Mouse (Mus musculus) NIH3T3 (cell line): ENCODE results near the gene Fndc9.
A peak's percentile ranks its signal among the peaks of the same experiment; 100 is the strongest.

Source experiments
- DNase-seq: peaks from one replicate; pipeline ENCODE4 v3.0.0-alpha.2; 2012; ENCODE audit warnings: low read depth

The Fndc9 gene

GRCm38 (mm10) chr11:46235334-46235733, at the start of gene Fndc9:
Gene Fndc9, plus strand, starts transcription at chr11:46235531.
- no peak for DNase-seq

DNA sequence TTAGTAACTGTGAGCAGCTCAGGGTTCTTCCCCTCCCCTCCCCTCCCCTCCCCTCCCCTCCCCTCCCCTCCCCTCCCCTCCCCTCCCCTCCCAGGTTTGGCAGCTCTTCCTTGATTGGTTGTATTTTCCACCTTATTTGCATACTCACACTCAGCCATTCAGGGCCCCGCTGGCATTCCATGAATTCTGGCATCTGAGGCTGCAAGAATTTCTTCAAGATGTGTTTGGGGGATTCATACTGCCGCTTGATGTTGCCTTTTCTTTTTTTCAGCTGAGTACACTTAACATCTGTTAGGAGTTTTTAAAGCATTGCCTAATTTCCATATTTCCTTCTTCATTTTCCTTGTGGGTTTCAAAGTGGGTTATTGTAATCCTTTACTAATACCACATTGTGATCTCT, 47.0 kb upstream of the Fndc9 start:
- DNase-seq = no peak

DNA sequence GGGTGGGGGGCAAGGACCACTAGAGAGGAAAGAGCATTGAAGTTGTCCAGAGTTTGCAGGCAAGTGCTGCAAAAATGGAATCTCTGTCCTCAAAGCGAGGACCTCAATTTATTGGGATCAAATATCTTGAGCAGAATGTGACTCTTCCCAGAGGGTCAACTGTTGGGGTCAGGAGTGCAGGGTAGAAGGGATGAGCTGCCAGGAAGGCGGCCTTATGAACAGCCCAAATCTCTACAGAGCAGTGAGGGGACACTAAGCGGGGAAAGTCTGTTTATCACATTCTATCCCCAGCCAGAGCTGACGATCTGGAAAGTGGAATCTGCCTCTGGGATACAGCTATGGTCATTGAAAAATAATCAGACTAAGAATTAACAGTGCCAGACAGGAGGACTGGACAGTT, 41.2 kb upstream of the Fndc9 start:
- DNase-seq = no peak

DNA sequence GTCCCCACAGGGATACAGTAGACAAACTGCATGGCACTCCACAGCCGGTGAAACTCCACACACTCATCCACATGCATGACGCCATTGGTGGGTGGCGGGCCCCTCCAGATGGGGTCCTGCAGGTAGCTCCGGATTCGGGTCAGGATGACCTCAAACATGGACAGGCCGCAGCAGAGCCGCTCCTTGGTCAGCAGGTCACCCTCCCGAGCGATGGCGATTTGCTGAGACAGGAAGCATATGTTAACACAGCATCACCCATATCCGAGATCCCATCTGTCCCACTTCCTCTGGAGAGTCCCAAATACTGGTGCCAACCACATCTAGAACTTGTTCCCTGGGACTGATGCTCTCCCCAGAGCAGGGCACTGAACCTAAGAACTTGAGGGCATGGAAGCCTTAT, 34.7 kb upstream of the Fndc9 start:
- DNase-seq = no peak

DNA sequence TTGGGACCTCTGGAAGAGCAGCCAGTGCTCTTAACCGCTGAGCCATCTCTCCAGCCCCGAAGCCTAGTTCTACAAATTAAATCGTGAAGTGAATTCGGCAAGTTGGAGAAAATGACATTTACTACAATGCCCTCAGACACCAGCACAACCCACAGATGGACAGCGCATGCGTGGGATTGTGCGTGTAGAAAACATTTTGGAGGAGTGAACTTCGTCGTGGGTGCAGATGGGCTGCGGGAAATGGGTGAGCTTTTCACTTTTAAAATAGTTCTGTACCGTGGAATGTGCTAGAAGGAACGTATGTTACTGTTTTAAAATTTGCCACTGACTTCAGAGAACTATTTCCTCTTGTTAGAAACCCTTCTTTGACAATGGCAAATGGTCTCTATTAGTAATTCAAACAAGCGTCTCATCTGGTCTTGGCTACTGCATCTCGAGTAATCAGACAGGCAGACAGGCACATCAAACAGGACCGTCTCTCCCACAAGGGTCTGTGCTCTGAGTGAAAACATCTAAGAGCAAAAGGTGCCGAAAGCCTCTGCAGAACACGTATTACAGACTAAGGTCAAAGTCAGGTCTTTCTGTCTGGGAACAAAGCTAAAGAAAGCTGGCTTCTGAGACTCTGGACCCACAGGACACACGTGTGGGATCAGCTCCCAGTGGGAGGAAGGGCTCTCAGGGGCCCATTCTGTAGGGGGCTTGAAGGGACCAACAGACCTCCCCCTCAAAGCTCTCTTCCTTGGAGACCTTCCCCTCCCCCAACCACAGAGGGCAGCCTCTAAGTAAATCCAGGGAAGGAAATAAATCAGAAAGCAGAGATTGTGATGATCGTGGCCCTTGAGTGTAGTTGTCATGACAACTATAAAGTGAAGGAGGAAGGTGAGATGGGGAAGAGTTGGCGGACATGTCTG, 33.4 kb upstream of the Fndc9 start:
- DNase-seq = no peak

- no peak for DNase-seq
Measured at GRCm38 (mm10) chr11:46202547-46202887, 32.8 kb upstream of the Fndc9 start.

DNA sequence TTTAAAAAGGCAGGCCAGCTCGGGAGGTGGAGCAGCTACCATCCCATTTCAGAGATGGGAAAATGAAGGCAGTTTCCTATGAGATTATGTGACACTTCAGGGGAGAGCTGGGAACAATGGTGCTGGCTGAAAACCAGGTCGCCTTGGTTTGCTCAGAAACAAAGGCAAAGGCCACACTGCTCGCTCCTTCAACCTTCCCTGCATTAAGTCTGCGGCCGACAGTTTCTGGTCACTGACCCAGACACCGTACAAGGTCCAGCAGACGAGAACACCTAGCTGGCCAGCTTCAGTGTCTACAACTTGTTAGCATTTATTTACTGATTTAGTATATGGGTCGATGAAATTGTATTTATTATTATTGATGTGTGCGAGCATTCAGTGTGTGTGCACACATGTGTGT, 30.5 kb upstream of the Fndc9 start:
- no peak for DNase-seq

DNA sequence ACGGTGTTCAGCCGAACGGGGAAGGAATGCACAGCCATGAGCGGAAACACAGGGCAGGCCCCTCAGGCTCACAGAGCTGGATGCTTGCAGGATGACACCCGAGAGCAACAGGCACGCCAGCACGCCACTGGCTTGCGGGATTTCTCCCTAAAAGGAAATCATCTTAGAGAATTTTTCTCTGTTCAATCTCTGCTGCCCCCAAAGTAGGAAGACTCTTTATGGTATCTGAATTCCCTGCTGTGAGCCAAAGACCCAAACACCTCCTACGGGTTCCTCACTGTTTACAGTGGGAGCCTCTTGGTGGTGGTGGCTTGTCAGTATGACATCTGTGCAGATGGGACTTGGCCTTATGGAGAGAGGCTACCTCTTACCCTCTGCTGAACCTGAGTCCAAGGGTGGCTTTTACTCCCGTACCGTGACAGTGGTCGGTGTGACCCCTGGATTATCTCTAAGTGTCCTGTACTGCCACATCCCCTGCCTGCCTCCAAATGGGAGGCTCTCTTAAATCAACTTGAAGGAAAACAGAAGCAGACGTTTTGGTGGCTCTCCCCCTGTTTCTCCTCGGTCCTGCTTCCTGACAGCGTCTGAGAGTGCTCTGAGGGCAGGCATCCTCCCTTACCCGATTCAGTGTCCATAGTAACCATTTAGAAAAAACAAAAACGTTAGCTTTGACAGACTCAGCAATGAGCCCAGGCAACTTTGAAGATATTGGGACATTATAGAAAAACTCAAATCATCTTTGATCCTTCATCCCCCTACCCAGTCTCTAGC, 29.5 kb upstream of the Fndc9 start:
- DNase-seq = peak; percentile 43

GRCm38 (mm10) chr11:46209884-46210283, 25.4 kb upstream of the Fndc9 start:
- no peak for DNase-seq

- no peak for DNase-seq
Measured at GRCm38 (mm10) chr11:46211858-46212257, 23.5 kb upstream of the Fndc9 start.

DNA sequence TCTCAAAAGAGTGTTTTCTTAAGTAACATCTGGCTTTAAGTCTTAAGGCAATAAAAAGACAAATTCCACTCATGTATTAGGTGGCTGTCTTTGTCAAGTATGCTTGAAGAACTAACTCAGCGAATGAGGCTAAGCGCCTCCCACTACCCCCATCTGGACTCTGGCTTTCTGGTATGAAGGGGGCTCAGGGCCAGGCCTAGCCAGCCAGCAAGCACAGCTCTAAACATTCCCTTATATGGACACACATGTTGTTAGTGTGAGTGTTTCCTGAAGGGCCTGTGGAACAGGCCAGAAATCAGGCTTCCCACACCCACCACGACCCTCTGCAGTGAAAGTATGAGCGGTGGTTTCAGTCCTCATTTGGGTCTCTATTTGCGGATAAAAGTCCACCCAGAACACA, 21.5 kb upstream of the Fndc9 start:
- DNase-seq = peak; percentile 84

- no peak for DNase-seq
Measured at GRCm38 (mm10) chr11:46214368-46215230, 20.7 kb upstream of the Fndc9 start.

- peak; percentile 96 for DNase-seq
Measured at GRCm38 (mm10) chr11:46215354-46215753, 20.0 kb upstream of the Fndc9 start.

GRCm38 (mm10) chr11:46216669-46217068, 18.7 kb upstream of the Fndc9 start:
- DNase-seq = peak; percentile 75

- no peak for DNase-seq
Measured at GRCm38 (mm10) chr11:46217686-46218085, 17.6 kb upstream of the Fndc9 start.

- DNase-seq = no peak
Measured at GRCm38 (mm10) chr11:46218584-46218983, 16.7 kb upstream of the Fndc9 start.

GRCm38 (mm10) chr11:46219380-46219779, 16.0 kb upstream of the Fndc9 start:
- no peak for DNase-seq

DNA sequence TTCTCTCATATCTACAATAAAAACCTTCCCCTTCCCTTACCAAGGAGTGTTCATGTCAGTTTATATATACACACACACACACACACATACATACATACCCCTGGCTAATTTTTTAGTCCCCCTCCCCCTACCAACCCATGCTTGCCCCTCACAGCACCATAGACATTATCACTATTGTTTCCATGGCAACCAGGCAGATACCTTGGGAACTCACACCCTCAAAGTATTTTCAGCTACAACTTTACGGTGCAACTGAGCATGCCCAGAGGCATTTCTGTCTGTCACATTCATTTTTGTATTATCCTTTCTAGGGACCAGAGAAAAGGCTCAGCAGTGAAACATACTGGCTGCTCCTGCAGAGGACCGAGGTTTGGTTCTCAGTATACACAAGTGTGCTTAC, 15.1 kb upstream of the Fndc9 start:
- DNase-seq = no peak

DNA sequence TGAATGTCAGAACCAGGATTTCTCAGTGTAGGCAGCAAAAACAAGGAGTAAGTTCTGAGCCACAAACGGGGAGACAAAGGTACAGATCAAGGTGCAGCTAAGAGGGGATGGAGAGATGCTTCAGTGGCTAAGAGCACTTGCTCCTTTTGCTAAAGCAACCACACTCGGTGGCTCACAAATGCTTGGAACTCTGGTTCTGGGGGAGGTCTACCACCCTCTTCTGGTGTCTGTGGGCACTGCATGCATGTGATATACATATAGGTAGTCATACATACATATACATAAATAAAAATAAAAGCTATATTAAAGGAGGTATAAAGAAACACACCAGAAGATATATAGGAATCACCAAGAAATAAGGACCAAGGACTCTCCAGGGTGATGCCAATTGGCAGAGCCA, 11.8 kb upstream of the Fndc9 start:
- DNase-seq = no peak

- DNase-seq = peak; percentile 74
Measured at GRCm38 (mm10) chr11:46225345-46225744, 10.0 kb upstream of the Fndc9 start.

DNA sequence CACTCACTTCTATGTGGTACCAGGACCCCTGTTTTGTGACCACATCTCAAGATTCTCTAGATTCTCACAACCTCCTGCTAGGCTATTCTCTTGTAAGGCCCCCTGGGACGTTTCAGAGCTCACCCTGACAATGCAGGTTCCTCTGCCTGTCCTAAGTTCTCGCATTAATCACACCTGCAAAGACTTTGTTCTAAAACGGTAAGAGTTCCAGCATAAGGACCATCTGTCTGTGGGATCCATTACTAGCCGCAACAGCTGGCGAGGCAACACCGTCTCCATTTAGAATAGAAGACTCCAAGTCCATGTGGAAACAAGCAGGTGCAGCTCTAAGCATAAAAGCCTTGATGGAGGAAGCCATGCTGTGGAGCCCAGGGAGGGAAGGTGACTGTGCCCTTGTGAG, 5.1 kb upstream of the Fndc9 start:
- DNase-seq = no peak

- DNase-seq = no peak
Measured at GRCm38 (mm10) chr11:46232803-46233202, 2.5 kb upstream of the Fndc9 start.
